Mouse (Mus musculus) c-Kit-positive CD71-positive TER-119-positive erythroid progenitor cells, embryonic 14.5 days (primary cell): ENCODE measurements around the gene Ppif.

Source experiments
- DNase-seq: peaks from one replicate; pipeline ENCODE4 v3.0.0-alpha.2; 2013; ENCODE audit warnings: low spot score

Ppif gene

GRCm38 (mm10) chr14:25693888-25694568, at the start of gene Ppif:
TSS of gene Ppif (plus strand) at chr14:25694154.
- peak; percentile 92 for DNase-seq

- no peak for DNase-seq
Measured at GRCm38 (mm10) chr14:25645717-25646116, 48.2 kb upstream of the Ppif start.

- DNase-seq = peak; percentile 60
Measured at GRCm38 (mm10) chr14:25646161-25646621, 47.8 kb upstream of the Ppif start.

GRCm38 (mm10) chr14:25651131-25651530, 42.8 kb upstream of the Ppif start:
- DNase-seq = no peak

GRCm38 (mm10) chr14:25651905-25652304, 42.0 kb upstream of the Ppif start:
- no peak for DNase-seq

- DNase-seq = no peak
Measured at GRCm38 (mm10) chr14:25654401-25655197, 39.4 kb upstream of the Ppif start.

GRCm38 (mm10) chr14:25660661-25661060, 33.3 kb upstream of the Ppif start:
- DNase-seq = no peak

GRCm38 (mm10) chr14:25661185-25661920, 32.6 kb upstream of the Ppif start:
- DNase-seq = no peak

GRCm38 (mm10) chr14:25663649-25664309, 30.2 kb upstream of the Ppif start:
- no peak for DNase-seq

GRCm38 (mm10) chr14:25664310-25664695, 29.7 kb upstream of the Ppif start:
- DNase-seq = no peak

- DNase-seq = no peak
Measured at GRCm38 (mm10) chr14:25665314-25665970, 28.5 kb upstream of the Ppif start.

GRCm38 (mm10) chr14:25666668-25667376, 27.1 kb upstream of the Ppif start:
- DNase-seq = no peak

- DNase-seq = peak; percentile 28
Measured at GRCm38 (mm10) chr14:25667587-25667986, 26.4 kb upstream of the Ppif start.

- DNase-seq = no peak
Measured at GRCm38 (mm10) chr14:25679625-25680024, 14.3 kb upstream of the Ppif start.

- no peak for DNase-seq
Measured at GRCm38 (mm10) chr14:25682020-25682419, 11.9 kb upstream of the Ppif start.

GRCm38 (mm10) chr14:25686216-25686945, 7.6 kb upstream of the Ppif start:
- no peak for DNase-seq

- no peak for DNase-seq
Measured at GRCm38 (mm10) chr14:25686983-25687901, 6.7 kb upstream of the Ppif start.

- DNase-seq = no peak
Measured at GRCm38 (mm10) chr14:25693271-25693887, 575 bp upstream of the Ppif start.

- DNase-seq = peak; percentile 16
Measured at GRCm38 (mm10) chr14:25694569-25694897, 579 bp downstream of the Ppif start.
